Mouse (Mus musculus): Measurements from ENCODE around the gene Dcakd. TPM values are rescaled to one million over a fixed set of nuclear protein-coding genes. Genes with fewer than 3 reads are reported as not detected.

The Dcakd gene
- 10 to 100 TPM; 44.4 to 44.6 TPM for total RNA-seq (2021)
- long read RNA-seq, experiment 1, transcript Dcakd-201 (5 exons, 1,744 nt), result major isoform, 56 of 68 reads
- long read RNA-seq, experiment 1, partial matches to known transcripts, result 2 of 68 reads
- long read RNA-seq, experiment 1, other reads (novel, unspliced or antisense), result 9 of 68 reads
- long read RNA-seq, experiment 2, transcript Dcakd-201 (5 exons, 1,744 nt), result major isoform, 41 of 52 reads
- long read RNA-seq, experiment 2, partial matches to known transcripts, result 4 of 52 reads
- long read RNA-seq, experiment 2, other reads (novel, unspliced or antisense), result 7 of 52 reads

- peak; percentile 93 to 94 for DNase-seq (ENCODE audit: low spot score in 2 of 2)
Measured at GRCm38 (mm10) chr11:103028176-103028891, at the start of gene Dcakd, which contains the start of gene Nmt1. Dcakd (minus strand) TSS chr11:103028333. Nmt1 (plus strand) TSS chr11:103028190.

GRCm38 (mm10) chr11:103076581-103076980, 48.4 kb upstream of the Dcakd start:
- no peak for DNase-seq (ENCODE audit: low spot score in 2 of 2)

GRCm38 (mm10) chr11:103076010-103076409, 47.9 kb upstream of the Dcakd start:
- DNase-seq (ENCODE audit: low spot score in 2 of 2), result no peak

GRCm38 (mm10) chr11:103074796-103075323, 46.7 kb upstream of the Dcakd start:
- no peak for DNase-seq (ENCODE audit: low spot score in 2 of 2)

GRCm38 (mm10) chr11:103074121-103074650, 46.1 kb upstream of the Dcakd start:
- DNase-seq (ENCODE audit: low spot score in 2 of 2), result no peak

- DNase-seq (ENCODE audit: low spot score in 2 of 2), result no peak
Measured at GRCm38 (mm10) chr11:103073671-103074070, 45.5 kb upstream of the Dcakd start.

GRCm38 (mm10) chr11:103070322-103070880, 42.3 kb upstream of the Dcakd start:
- no peak for DNase-seq (ENCODE audit: low spot score in 2 of 2)

- DNase-seq (ENCODE audit: low spot score in 2 of 2), result no peak
Measured at GRCm38 (mm10) chr11:103069731-103070130, 41.6 kb upstream of the Dcakd start.

GRCm38 (mm10) chr11:103068884-103069283, 40.8 kb upstream of the Dcakd start:
- DNase-seq (ENCODE audit: low spot score in 2 of 2), result no peak

GRCm38 (mm10) chr11:103068272-103068671, 40.1 kb upstream of the Dcakd start:
- DNase-seq (ENCODE audit: low spot score in 2 of 2), result no peak

- DNase-seq (ENCODE audit: low spot score in 2 of 2), result no peak
Measured at GRCm38 (mm10) chr11:103067457-103068001, 39.4 kb upstream of the Dcakd start.

GRCm38 (mm10) chr11:103067051-103067361, 38.9 kb upstream of the Dcakd start:
- DNase-seq (ENCODE audit: low spot score in 2 of 2), result no peak

GRCm38 (mm10) chr11:103066191-103067050, 38.3 kb upstream of the Dcakd start:
- DNase-seq (ENCODE audit: low spot score in 2 of 2), result no peak

- DNase-seq (ENCODE audit: low spot score in 2 of 2), result no peak
Measured at GRCm38 (mm10) chr11:103058499-103059085, 30.5 kb upstream of the Dcakd start.

GRCm38 (mm10) chr11:103056636-103057035, 28.5 kb upstream of the Dcakd start:
- DNase-seq (ENCODE audit: low spot score in 2 of 2), result no peak

GRCm38 (mm10) chr11:103054798-103055197, 26.7 kb upstream of the Dcakd start:
- DNase-seq (ENCODE audit: low spot score in 2 of 2), result peak; percentile 79 to 86

GRCm38 (mm10) chr11:103053191-103054076, 25.3 kb upstream of the Dcakd start:
- no peak for DNase-seq (ENCODE audit: low spot score in 2 of 2)

- DNase-seq (ENCODE audit: low spot score in 2 of 2), result no peak
Measured at GRCm38 (mm10) chr11:103052078-103052477, 23.9 kb upstream of the Dcakd start.

GRCm38 (mm10) chr11:103051249-103051691, 23.1 kb upstream of the Dcakd start:
- peak in 1 of 2 experiments; percentile 51 for DNase-seq (ENCODE audit: low spot score in 2 of 2)
